Mouse (Mus musculus) heart, adult 2 months (tissue): ENCODE measurements around the gene Lin7a.

Experiments used
- CTCF ChIP-seq: fragments of 200-600 bp; IDR thresholded peaks from 2 replicates; pipeline ENCODE4 v1.8.1; 2022; ENCODE audit warnings: antibody characterized with exemption, mild to moderate bottlenecking, moderate library complexity
- POLR2A ChIP-seq: fragments of 200-500 bp; IDR thresholded peaks from 2 replicates; pipeline ENCODE4 v1.6.1; 2011; ENCODE audit warnings: mild to moderate bottlenecking, low read depth, low read length, control low read depth; ENCODE audit not compliant: insufficient read depth

GRCm38 (mm10) chr10:107234421-107235400 is 36.8 kb upstream of the Lin7a start:
- no peak for TF ChIP-seq CTCF
- no peak for TF ChIP-seq POLR2A
